Mouse (Mus musculus) midbrain, embryonic 11.5 days (tissue): ENCODE measurements around the gene Snx10. TPM values are rescaled to one million over a fixed set of nuclear protein-coding genes. Genes with fewer than 3 reads are reported as not detected.

Source experiments
- ATAC-seq: fragments of 200-750 bp; cut with Nextera tagmentation; 2 replicates; pipeline ENCODE4 v1.8.0; 2017; ENCODE audit warnings: moderate TSS enrichment, moderate library complexity; ENCODE audit not compliant: low FRiP score
- DNase-seq: peaks from one replicate; pipeline ENCODE4 v3.0.0; 2015; ENCODE audit warnings: low spot score; ENCODE audit errors: missing footprints
- H3K27ac ChIP-seq: fragments of 300-500 bp; sonication (generic); 2 replicates; pipeline ENCODE4 v1.5.1; 2014; ENCODE audit warnings: low read depth, low read length
- H3K27me3 ChIP-seq: fragments of 300-500 bp; sonication (generic); 2 replicates; pipeline ENCODE4 v1.6.1; 2014; ENCODE audit warnings: mild to moderate bottlenecking, low read length, moderate library complexity, mixed read lengths; ENCODE audit not compliant: control insufficient read depth, insufficient read depth
- H3K36me3 ChIP-seq: fragments of 300-500 bp; sonication (generic); 2 replicates; pipeline ENCODE4 v1.6.1; 2014; ENCODE audit warnings: mild to moderate bottlenecking, low read length, moderate library complexity, mixed read lengths; ENCODE audit not compliant: control insufficient read depth, insufficient read depth
- H3K4me1 ChIP-seq: fragments of 300-500 bp; sonication (generic); 2 replicates; pipeline ENCODE4 v1.6.1; 2014; ENCODE audit warnings: low read length; ENCODE audit not compliant: control insufficient read depth, insufficient read depth
- H3K4me2 ChIP-seq: fragments of 300-500 bp; sonication (generic); 2 replicates; pipeline ENCODE4 v1.6.1; 2014; ENCODE audit warnings: mild to moderate bottlenecking, moderate library complexity
- H3K4me3 ChIP-seq: fragments of 300-500 bp; sonication (generic); 2 replicates; pipeline ENCODE4 v1.5.1; 2014; ENCODE audit warnings: low read depth, low read length
- H3K9ac ChIP-seq: fragments of 300-500 bp; sonication (generic); 2 replicates; pipeline ENCODE4 v1.6.1; 2014; ENCODE audit warnings: low read length
- H3K9me3 ChIP-seq: fragments of 300-500 bp; sonication (generic); 2 replicates; pipeline ENCODE4 v1.6.1; 2016; ENCODE audit warnings: low read length; ENCODE audit not compliant: control insufficient read depth
- WGBS: fragments of 180-500 bp; shearing (Covaris S2); extraction: QIAGEN DNeasy Blood & Tissue Kit; methylation state at CpG from one replicate; pipeline ENCODE4 v1.1.7; 2014; 5-methylcytosine and 5-hydroxymethylcytosine counted together
- polyA plus RNA-seq: library from polyadenylated mRNA; unstranded; fragments of >200 nt; fragmentation: Nextera tagmentation; extraction: Ambion mirVana; gene quantifications from 2 replicates; pipeline ENCODE4 v1.2.1, GENCODE M21; 2014

Gene Snx10
- polyA plus RNA-seq, 1 experiment from 2014 or later, result 52.0 TPM

GRCm38 (mm10) chr6:51573136-51573535, 49.4 kb downstream of the Snx10 start:
- Histone ChIP-seq H3K4me2 (no peak overlapping the region), H3K36me3 (no peaks in the 10 kb centered on the region), H3K9ac (no peak overlapping the region), H3K4me3 (no peak overlapping the region), H3K27me3 (no peaks in the 10 kb centered on the region), H3K4me1 (no peaks in the 10 kb centered on the region), H3K27ac (no peak overlapping the region), H3K9me3 (no peaks in the 10 kb centered on the region)
- ATAC-seq, result no peak
- 91% methylated on average over 4 of the region's 4 CpGs for WGBS
- DNase-seq, result no peak

GRCm38 (mm10) chr6:51574132-51574531, 50.4 kb downstream of the Snx10 start:
- H3K9ac ChIP-seq, result no peak overlapping the region
- ATAC-seq (no peak), DNase-seq (no peak)
- no peaks in the 10 kb centered on the region for H3K4me1 ChIP-seq
- no peak overlapping the region for H3K4me3 ChIP-seq
- no peak overlapping the region for H3K4me2 ChIP-seq
- 91% methylated on average over 13 of the region's 13 CpGs for WGBS
- H3K36me3 ChIP-seq, result no peaks in the 10 kb centered on the region
- H3K9me3 ChIP-seq, result no peaks in the 10 kb centered on the region
- no peaks in the 10 kb centered on the region for H3K27me3 ChIP-seq
- H3K27ac ChIP-seq, result no peak overlapping the region

GRCm38 (mm10) chr6:51578415-51578814, 54.7 kb downstream of the Snx10 start:
- no peak overlapping the region for H3K9ac ChIP-seq
- H3K4me2 ChIP-seq, result no peak overlapping the region
- 84% methylated on average over 4 of the region's 4 CpGs for WGBS
- H3K4me3 ChIP-seq, result no peak overlapping the region
- H3K9me3 ChIP-seq, result no peaks in the 10 kb centered on the region
- no peak overlapping the region for H3K27ac ChIP-seq
- H3K36me3 ChIP-seq, result no peaks in the 10 kb centered on the region
- no peak for DNase-seq
- no peaks in the 10 kb centered on the region for H3K27me3 ChIP-seq
- ATAC-seq, result no peak
- H3K4me1 ChIP-seq, result no peaks in the 10 kb centered on the region

- no peaks in the 10 kb centered on the region for H3K4me1 ChIP-seq
- no peak overlapping the region for H3K27ac ChIP-seq
- no peak overlapping the region for H3K4me3 ChIP-seq
- peak; percentile 97 for DNase-seq
- peak; percentile 81 for ATAC-seq
- H3K9me3 ChIP-seq, result no peaks in the 10 kb centered on the region
- H3K36me3 ChIP-seq, result no peaks in the 10 kb centered on the region
- WGBS, result 36% methylated on average over 18 of the region's 18 CpGs
- no peaks in the 10 kb centered on the region for H3K27me3 ChIP-seq
- H3K9ac ChIP-seq, result no peak overlapping the region
- no peak overlapping the region for H3K4me2 ChIP-seq
These were observed 56.5 kb downstream of the Snx10 start for GRCm38 (mm10) chr6:51580040-51580680.

- no peaks in the 10 kb centered on the region for H3K4me1 ChIP-seq
- no peak overlapping the region for H3K9ac ChIP-seq
- ATAC-seq (no peak), DNase-seq (no peak)
- H3K4me3 ChIP-seq, result no peak overlapping the region
- H3K4me2 ChIP-seq, result no peak overlapping the region
- H3K9me3 ChIP-seq, result no peaks in the 10 kb centered on the region
- 85% methylated on average over 9 of the region's 9 CpGs for WGBS
- H3K27me3 ChIP-seq, result no peaks in the 10 kb centered on the region
- no peak overlapping the region for H3K27ac ChIP-seq
- H3K36me3 ChIP-seq, result no peaks in the 10 kb centered on the region
These were observed 57.7 kb downstream of the Snx10 start for GRCm38 (mm10) chr6:51581418-51581817.

- Histone ChIP-seq H3K27ac (no peak overlapping the region), H3K9ac (no peak overlapping the region), H3K4me2 (no peak overlapping the region), H3K4me1 (no peaks in the 10 kb centered on the region), H3K4me3 (no peak overlapping the region), H3K27me3 (no peaks in the 10 kb centered on the region), H3K36me3 (no peaks in the 10 kb centered on the region), H3K9me3 (no peaks in the 10 kb centered on the region)
- WGBS, result 83% methylated on average over 9 of the region's 9 CpGs
- DNase-seq (no peak), ATAC-seq (no peak)
These were observed 58.4 kb downstream of the Snx10 start for GRCm38 (mm10) chr6:51582051-51582450.

- Histone ChIP-seq H3K4me3 (no peak overlapping the region), H3K4me2 (no peak overlapping the region), H3K4me1 (peaks cover 2% of the 10 kb centered on the region; the same call in 1 of the 2 replicates), H3K9ac (no peak overlapping the region), H3K27ac (no peak overlapping the region), H3K27me3 (no peaks in the 10 kb centered on the region), H3K36me3 (no peaks in the 10 kb centered on the region), H3K9me3 (no peaks in the 10 kb centered on the region)
- peak; percentile 19; the same call in 1 of the 2 replicates for ATAC-seq
- WGBS, result 34% methylated on average over 8 of the region's 8 CpGs
- DNase-seq, result peak; percentile 93
These were observed 62.3 kb downstream of the Snx10 start for GRCm38 (mm10) chr6:51585980-51586379.

- H3K9me3 ChIP-seq, result no peaks in the 10 kb centered on the region
- ATAC-seq (no peak), DNase-seq (no peak)
- H3K36me3 ChIP-seq, result no peaks in the 10 kb centered on the region
- no peak overlapping the region for H3K4me2 ChIP-seq
- no peaks in the 10 kb centered on the region for H3K27me3 ChIP-seq
- 92% methylated on average over 3 of the region's 3 CpGs for WGBS
- no peak overlapping the region for H3K4me3 ChIP-seq
- H3K9ac ChIP-seq, result no peak overlapping the region
- H3K4me1 ChIP-seq, result peaks cover 4% of the 10 kb centered on the region; the same call in 1 of the 2 replicates
- no peak overlapping the region for H3K27ac ChIP-seq
These were observed 63.6 kb downstream of the Snx10 start for GRCm38 (mm10) chr6:51587266-51587665.

- Histone ChIP-seq H3K4me3 (no peak overlapping the region), H3K4me1 (peaks cover 9% of the 10 kb centered on the region; the same call in 1 of the 2 replicates), H3K4me2 (peak overlapping the region; percentile 78; the same call in 1 of the 2 replicates), H3K36me3 (no peaks in the 10 kb centered on the region), H3K27ac (no peak overlapping the region), H3K9ac (no peak overlapping the region), H3K27me3 (no peaks in the 10 kb centered on the region), H3K9me3 (no peaks in the 10 kb centered on the region)
- ATAC-seq (no peak), DNase-seq (no peak)
- WGBS, result 86% methylated on average over 1 of the region's 1 CpGs
These were observed 67.6 kb downstream of the Snx10 start for GRCm38 (mm10) chr6:51591264-51591663.
